Mouse (Mus musculus) small intestine, adult 2 months (tissue): ENCODE results near the gene Ccdc154. TPM values are rescaled to one million over a fixed set of nuclear protein-coding genes. Genes with fewer than 3 reads are reported as not detected.
"Not testable (repeated sequence)": the region's sequence is repeated elsewhere in the genome, so short reads cannot be mapped to it uniquely, and the experiment has no call there.

ENCODE experiments used
- H3K27ac ChIP-seq: fragments of 200-500 bp; 2 replicates; pipeline ENCODE4 v1.5.1; 2012; ENCODE audit warnings: low read depth, low read length, control low read depth, inconsistent platforms; ENCODE audit not compliant: insufficient read depth
- H3K27me3 ChIP-seq: fragments of 200-500 bp; 2 replicates; pipeline ENCODE4 v1.6.1; 2012; ENCODE audit warnings: mild to moderate bottlenecking, moderate library complexity, low read length, inconsistent platforms; ENCODE audit not compliant: control insufficient read depth, insufficient read depth
- H3K36me3 ChIP-seq: fragments of 200-500 bp; 2 replicates; pipeline ENCODE4 v1.6.1; 2012; ENCODE audit warnings: mild to moderate bottlenecking, low read length, control low read depth, inconsistent platforms; ENCODE audit not compliant: control insufficient read depth, insufficient read depth
- H3K4me1 ChIP-seq: fragments of 200-500 bp; 2 replicates; pipeline ENCODE4 v1.6.1; 2012; ENCODE audit warnings: low read length, inconsistent platforms, mixed read lengths; ENCODE audit not compliant: control insufficient read depth, insufficient read depth, insufficient read length
- H3K4me3 ChIP-seq: fragments of 200-500 bp; 2 replicates; pipeline ENCODE4 v1.5.1; 2012; ENCODE audit warnings: low read depth, mild to moderate bottlenecking, control low read depth, inconsistent platforms, low read length, moderate library complexity
- CTCF ChIP-seq: fragments of 200-500 bp; IDR thresholded peaks from 2 replicates; pipeline ENCODE4 v1.5.1; 2012; ENCODE audit warnings: low read depth, mild to moderate bottlenecking, control low read depth, inconsistent platforms, low read length, moderate library complexity, mixed read lengths; ENCODE audit not compliant: insufficient replicate concordance, insufficient read length; ENCODE audit errors: extremely low read depth
- POLR2A ChIP-seq: fragments of 200-500 bp; IDR thresholded peaks from 2 replicates; pipeline ENCODE4 v1.6.1; 2012; ENCODE audit warnings: low read depth, mild to moderate bottlenecking, control low read depth, inconsistent platforms, low read length, moderate library complexity
- WGBS: fragments of 180-500 bp; shearing (Covaris S2); methylation state at CpG from one replicate; pipeline ENCODE4 v1.1.7; 2018; 5-methylcytosine and 5-hydroxymethylcytosine counted together
- polyA plus RNA-seq: library from polyadenylated mRNA; depleted of rRNA; stranded (reverse); fragments of >200 nt; gene quantifications from 2 replicates; pipeline ENCODE4 v1.2.3, GENCODE M21; 2012; rRNA removed

The Ccdc154 gene
- polyA plus RNA-seq, result 0.06 TPM in 1 of 2 replicates, not detected in the other

- no peak for TF ChIP-seq POLR2A
- Histone ChIP-seq H3K4me3 (no peak within 1 kb of the TSS), H3K36me3 (peaks cover 20% of the 10 kb centered on the region), H3K4me1 (peaks cover 5% of the 10 kb centered on the region), H3K27ac (no peak within 1 kb of the TSS), H3K27me3 (no peaks in the 10 kb centered on the region)
- 94% methylated on average over 1 of the region's 1 CpGs for WGBS
These were observed at the start of gene Ccdc154 for GRCm38 (mm10) chr17:25162161-25162560. Gene Ccdc154 (plus strand): TSS chr17:25162461.

- Histone ChIP-seq H3K27me3 (no peaks in the 10 kb centered on the region), H3K4me3 (peak overlapping the region; percentile 70), H3K4me1 (peaks cover 8% of the 10 kb centered on the region; the same call in 1 of the 2 replicates), H3K36me3 (peaks cover 5% of the 10 kb centered on the region; the same call in 1 of the 2 replicates), H3K27ac (peak overlapping the region; percentile 81)
- no peak for TF ChIP-seq POLR2A
- no peak for TF ChIP-seq CTCF
- 8% methylated on average over 23 of the region's 23 CpGs for WGBS
These were observed 47.2 kb upstream of the Ccdc154 start for GRCm38 (mm10) chr17:25114908-25115645.

- Histone ChIP-seq H3K36me3 (peaks cover 2% of the 10 kb centered on the region; the same call in 1 of the 2 replicates), H3K27me3 (no peaks in the 10 kb centered on the region), H3K27ac (peak within 1 kb of the TSS; percentile 81), H3K4me1 (peaks cover 8% of the 10 kb centered on the region; the same call in 1 of the 2 replicates), H3K4me3 (peak within 1 kb of the TSS; percentile 70)
- WGBS, result 3% methylated on average over 40 of the region's 40 CpGs
- peak; percentile 4; the same call in 1 of the 2 replicates for TF ChIP-seq CTCF
- TF ChIP-seq POLR2A, result peak; percentile 47
These were observed 46.4 kb upstream of the Ccdc154 start, which contains the start of gene Telo2 for GRCm38 (mm10) chr17:25115664-25116432. Gene Telo2 (minus strand): TSS chr17:25115967.

GRCm38 (mm10) chr17:25117263-25117662 lies 45.0 kb upstream of the Ccdc154 start:
- 43% methylated on average over 4 of the region's 4 CpGs for WGBS
- no peak overlapping the region for H3K4me3 ChIP-seq
- no peak for TF ChIP-seq POLR2A
- TF ChIP-seq CTCF, result no peak
- H3K4me1 ChIP-seq, result peaks cover 8% of the 10 kb centered on the region; the same call in 1 of the 2 replicates
- no peaks in the 10 kb centered on the region for H3K36me3 ChIP-seq
- no peaks in the 10 kb centered on the region for H3K27me3 ChIP-seq
- no peak overlapping the region for H3K27ac ChIP-seq

GRCm38 (mm10) chr17:25120406-25120805 lies 41.9 kb upstream of the Ccdc154 start, which contains the start of gene Ptx4:
Gene Ptx4 (plus strand): TSS chr17:25120760.
- Histone ChIP-seq H3K36me3 (no peaks in the 10 kb centered on the region), H3K27me3 (no peaks in the 10 kb centered on the region), H3K4me3 (no peak within 1 kb of the TSS), H3K4me1 (peaks cover 4% of the 10 kb centered on the region; the same call in 1 of the 2 replicates), H3K27ac (no peak within 1 kb of the TSS)
- 39% methylated on average over 3 of the region's 3 CpGs for WGBS
- no peak for TF ChIP-seq CTCF
- TF ChIP-seq POLR2A, result no peak

- 19% methylated on average over 7 of the region's 7 CpGs for WGBS
- H3K4me1 ChIP-seq, result no peaks in the 10 kb centered on the region
- H3K27me3 ChIP-seq, result no peaks in the 10 kb centered on the region
- H3K4me3 ChIP-seq, result no peak overlapping the region
- no peak overlapping the region for H3K27ac ChIP-seq
- H3K36me3 ChIP-seq, result no peaks in the 10 kb centered on the region
- TF ChIP-seq POLR2A (no peak), CTCF (peak; percentile 42; the same call in 1 of the 2 replicates)
These were observed 38.3 kb upstream of the Ccdc154 start for GRCm38 (mm10) chr17:25123979-25124378.

GRCm38 (mm10) chr17:25125442-25126060 lies 36.7 kb upstream of the Ccdc154 start:
- H3K27me3 ChIP-seq, H3K4me1 ChIP-seq: not testable (repeated sequence)
- 67% methylated on average over 3 of the region's 3 CpGs for WGBS

More at GRCm38 (mm10) chr17:25125442-25126060, 36.7 kb upstream of the Ccdc154 start:
- H3K27ac ChIP-seq, H3K36me3 ChIP-seq, H3K4me3 ChIP-seq: not testable (repeated sequence)
